Mouse (Mus musculus) splenic B cell, adult 2 months (primary cell): ENCODE results near the gene Slc9a2.

Experiments used
- DNase-seq: peaks from one replicate; pipeline ENCODE4 v3.0.0-alpha.2; 2011; ENCODE audit warnings: low read depth, low spot score
- H3K27me3 ChIP-seq: 2 replicates; pipeline ENCODE4 v1.6.1; 2012; ENCODE audit warnings: mild to moderate bottlenecking, low read length, moderate library complexity, mixed read lengths; ENCODE audit not compliant: control insufficient read depth, poor library complexity, insufficient read depth, severe bottlenecking
- H3K36me3 ChIP-seq: 2 replicates; pipeline ENCODE4 v1.6.1; 2012; ENCODE audit warnings: mild to moderate bottlenecking, low read length, moderate library complexity, mixed read lengths; ENCODE audit not compliant: control insufficient read depth, poor library complexity, insufficient read depth, severe bottlenecking

Slc9a2 gene

GRCm38 (mm10) chr1:40785876-40786445, 105.6 kb downstream of the Slc9a2 start:
- Histone ChIP-seq H3K27me3 (no peaks in the 10 kb centered on the region), H3K36me3 (no peaks in the 10 kb centered on the region)
- DNase-seq: no peak

- DNase-seq: no peak
- no peaks in the 10 kb centered on the region for H3K27me3 ChIP-seq
- no peaks in the 10 kb centered on the region for H3K36me3 ChIP-seq
Measured at GRCm38 (mm10) chr1:40788956-40789355, 108.6 kb downstream of the Slc9a2 start.

GRCm38 (mm10) chr1:40789666-40790233, 109.4 kb downstream of the Slc9a2 start:
- no peak for DNase-seq
- H3K27me3 ChIP-seq: no peaks in the 10 kb centered on the region

GRCm38 (mm10) chr1:40790324-40791141, 110.2 kb downstream of the Slc9a2 start, which contains the start of gene Mfsd9:
TSS of gene Mfsd9 (minus strand) at chr1:40790687.
- no peaks in the 10 kb centered on the region for H3K27me3 ChIP-seq
- DNase-seq: peak; percentile 92
- H3K36me3 ChIP-seq: no peaks in the 10 kb centered on the region

More at GRCm38 (mm10) chr1:40789666-40790233, 109.4 kb downstream of the Slc9a2 start:
- H3K36me3 ChIP-seq: no peaks in the 10 kb centered on the region

GRCm38 (mm10) chr1:40795508-40795907, 115.1 kb downstream of the Slc9a2 start:
- no peaks in the 10 kb centered on the region for H3K36me3 ChIP-seq

GRCm38 (mm10) chr1:40797348-40797747, 117.0 kb downstream of the Slc9a2 start:
- DNase-seq: peak; percentile 76
- no peaks in the 10 kb centered on the region for H3K27me3 ChIP-seq
- no peaks in the 10 kb centered on the region for H3K36me3 ChIP-seq

More at GRCm38 (mm10) chr1:40795508-40795907, 115.1 kb downstream of the Slc9a2 start:
- no peaks in the 10 kb centered on the region for H3K27me3 ChIP-seq
- DNase-seq: no peak

- Histone ChIP-seq H3K27me3 (no peaks in the 10 kb centered on the region), H3K36me3 (no peaks in the 10 kb centered on the region)
- DNase-seq: no peak
Measured at GRCm38 (mm10) chr1:40799121-40799520, 118.7 kb downstream of the Slc9a2 start.

GRCm38 (mm10) chr1:40800908-40801307, 120.5 kb downstream of the Slc9a2 start:
- no peak for DNase-seq
- Histone ChIP-seq H3K27me3 (no peaks in the 10 kb centered on the region), H3K36me3 (no peaks in the 10 kb centered on the region)

GRCm38 (mm10) chr1:40802759-40803158, 122.4 kb downstream of the Slc9a2 start:
- H3K36me3 ChIP-seq: no peaks in the 10 kb centered on the region
- DNase-seq: peak; percentile 71

GRCm38 (mm10) chr1:40804118-40804517, 123.7 kb downstream of the Slc9a2 start:
- DNase-seq: no peak
- no peaks in the 10 kb centered on the region for H3K27me3 ChIP-seq
- no peaks in the 10 kb centered on the region for H3K36me3 ChIP-seq

More at GRCm38 (mm10) chr1:40802759-40803158, 122.4 kb downstream of the Slc9a2 start:
- no peaks in the 10 kb centered on the region for H3K27me3 ChIP-seq

- H3K27me3 ChIP-seq: no peaks in the 10 kb centered on the region
- DNase-seq: no peak
- H3K36me3 ChIP-seq: no peaks in the 10 kb centered on the region
Measured at GRCm38 (mm10) chr1:40805351-40805750, 125.0 kb downstream of the Slc9a2 start, which contains the start of gene Tmem182. TSS of gene Tmem182 (plus strand) at chr1:40805601.

- Histone ChIP-seq H3K27me3 (no peaks in the 10 kb centered on the region), H3K36me3 (no peaks in the 10 kb centered on the region)
- no peak for DNase-seq
Measured at GRCm38 (mm10) chr1:40805891-40806290, 125.5 kb downstream of the Slc9a2 start.

- DNase-seq: no peak
- no peaks in the 10 kb centered on the region for H3K27me3 ChIP-seq
Measured at GRCm38 (mm10) chr1:40808643-40809042, 128.3 kb downstream of the Slc9a2 start.

GRCm38 (mm10) chr1:40815071-40815845, 134.9 kb downstream of the Slc9a2 start:
- DNase-seq: no peak
- no peaks in the 10 kb centered on the region for H3K27me3 ChIP-seq

More at GRCm38 (mm10) chr1:40808643-40809042, 128.3 kb downstream of the Slc9a2 start:
- no peaks in the 10 kb centered on the region for H3K36me3 ChIP-seq

More at GRCm38 (mm10) chr1:40815071-40815845, 134.9 kb downstream of the Slc9a2 start:
- no peaks in the 10 kb centered on the region for H3K36me3 ChIP-seq
